Mouse (Mus musculus): ENCODE results near the gene Gm20388. TPM values are rescaled to one million over a fixed set of nuclear protein-coding genes. Genes with fewer than 3 reads are reported as not detected.

Gene Gm20388
- polyA plus RNA-seq, 1 experiment, result 18.7 TPM

GRCm38 (mm10) chr8:122452154-122452553, 2541.5 kb downstream of the Gm20388 start:
- Histone ChIP-seq H3K4me3 (replicated peaks; ENCODE audit: insufficient read depth, low read depth, low read length) (no peak overlapping the region), H3K4me1 (ENCODE audit: control insufficient read depth, insufficient read depth, low read length) (no peaks in the 10 kb centered on the region), H3K27ac (ENCODE audit: insufficient read depth, low read length) (no peak overlapping the region), H3K27me3 (ENCODE audit: control insufficient read depth, insufficient read depth, low read length) (no peaks in the 10 kb centered on the region)
- no peak for TF ChIP-seq POLR2A (IDR thresholded peaks at IDR 0.05; ENCODE audit: borderline replicate concordance, insufficient read depth, low read length)
- TF ChIP-seq CTCF (IDR thresholded peaks at IDR 0.05; ENCODE audit: borderline replicate concordance, insufficient read depth, low read depth, low read length), result no peak
- DNase-seq, result no peak
- 87% methylated on average over 10 of the region's 10 CpGs for WGBS

- Histone ChIP-seq H3K4me3 (replicated peaks; ENCODE audit: insufficient read depth, low read depth, low read length) (no peak overlapping the region), H3K27me3 (ENCODE audit: control insufficient read depth, insufficient read depth, low read length) (no peaks in the 10 kb centered on the region), H3K27ac (ENCODE audit: insufficient read depth, low read length) (no peak overlapping the region), H3K4me1 (ENCODE audit: control insufficient read depth, insufficient read depth, low read length) (no peaks in the 10 kb centered on the region)
- DNase-seq, result no peak
- TF ChIP-seq CTCF (IDR thresholded peaks at IDR 0.05; ENCODE audit: borderline replicate concordance, insufficient read depth, low read depth, low read length), result no peak
- TF ChIP-seq POLR2A (IDR thresholded peaks at IDR 0.05; ENCODE audit: borderline replicate concordance, insufficient read depth, low read length), result no peak
- WGBS, result 43% methylated on average over 6 of the region's 6 CpGs
Measured at GRCm38 (mm10) chr8:122454409-122454808, 2543.8 kb downstream of the Gm20388 start.

- no peak overlapping the region for H3K27ac ChIP-seq (ENCODE audit: insufficient read depth, low read length)
- peaks cover 5% of the 10 kb centered on the region; the same call in 1 of the 2 replicates for H3K4me1 ChIP-seq (ENCODE audit: control insufficient read depth, insufficient read depth, low read length)
- 73% methylated on average over 11 of the region's 11 CpGs for WGBS
- TF ChIP-seq CTCF (IDR thresholded peaks at IDR 0.05; ENCODE audit: borderline replicate concordance, insufficient read depth, low read depth, low read length) (no peak), POLR2A (IDR thresholded peaks at IDR 0.05; ENCODE audit: borderline replicate concordance, insufficient read depth, low read length) (no peak)
- no peaks in the 10 kb centered on the region for H3K27me3 ChIP-seq (ENCODE audit: control insufficient read depth, insufficient read depth, low read length)
- no peak overlapping the region for H3K4me3 ChIP-seq (replicated peaks; ENCODE audit: insufficient read depth, low read depth, low read length)
- no peak for DNase-seq
Measured at GRCm38 (mm10) chr8:122457171-122457570, 2546.5 kb downstream of the Gm20388 start.

GRCm38 (mm10) chr8:122459218-122459900, 2548.7 kb downstream of the Gm20388 start:
- H3K4me1 ChIP-seq (ENCODE audit: control insufficient read depth, insufficient read depth, low read length), result peaks cover 5% of the 10 kb centered on the region; the same call in 1 of the 2 replicates
- H3K27me3 ChIP-seq (ENCODE audit: control insufficient read depth, insufficient read depth, low read length), result no peaks in the 10 kb centered on the region
- no peak for DNase-seq
- TF ChIP-seq CTCF (IDR thresholded peaks at IDR 0.05; ENCODE audit: borderline replicate concordance, insufficient read depth, low read depth, low read length), result peak; percentile 24; the same call in 1 of the 2 replicates
- TF ChIP-seq POLR2A (IDR thresholded peaks at IDR 0.05; ENCODE audit: borderline replicate concordance, insufficient read depth, low read length), result no peak
- no peak overlapping the region for H3K27ac ChIP-seq (ENCODE audit: insufficient read depth, low read length)
- H3K4me3 ChIP-seq (replicated peaks; ENCODE audit: insufficient read depth, low read depth, low read length), result no peak overlapping the region
- WGBS, result 55% methylated on average over 6 of the region's 6 CpGs

GRCm38 (mm10) chr8:122459990-122460389, 2549.3 kb downstream of the Gm20388 start:
- Histone ChIP-seq H3K4me1 (ENCODE audit: control insufficient read depth, insufficient read depth, low read length) (peaks cover 5% of the 10 kb centered on the region; the same call in 1 of the 2 replicates), H3K27me3 (ENCODE audit: control insufficient read depth, insufficient read depth, low read length) (no peaks in the 10 kb centered on the region), H3K27ac (ENCODE audit: insufficient read depth, low read length) (no peak overlapping the region), H3K4me3 (replicated peaks; ENCODE audit: insufficient read depth, low read depth, low read length) (peak overlapping the region; percentile 42)
- DNase-seq, result no peak
- TF ChIP-seq CTCF (IDR thresholded peaks at IDR 0.05; ENCODE audit: borderline replicate concordance, insufficient read depth, low read depth, low read length) (no peak), POLR2A (IDR thresholded peaks at IDR 0.05; ENCODE audit: borderline replicate concordance, insufficient read depth, low read length) (no peak)
- WGBS, result 22% methylated on average over 7 of the region's 7 CpGs

- DNase-seq, result peak; percentile 72 to 78
- 5% methylated on average over 56 of the region's 56 CpGs for whole genome bisulfite sequencing
- Histone ChIP-seq H3K4me3 (replicated peaks; ENCODE audit: insufficient read depth, low read depth, low read length) (peak within 1 kb of the TSS; percentile 45), H3K27me3 (ENCODE audit: control insufficient read depth, insufficient read depth, low read length) (no peaks in the 10 kb centered on the region), H3K4me1 (ENCODE audit: control insufficient read depth, insufficient read depth, low read length) (peaks cover 5% of the 10 kb centered on the region; the same call in 1 of the 2 replicates), H3K27ac (ENCODE audit: insufficient read depth, low read length) (no peak within 1 kb of the TSS)
- TF ChIP-seq CTCF (IDR thresholded peaks at IDR 0.05; ENCODE audit: borderline replicate concordance, insufficient read depth, low read depth, low read length) (no peak), POLR2A (IDR thresholded peaks at IDR 0.05; ENCODE audit: borderline replicate concordance, insufficient read depth, low read length) (no peak; the same call in 1 of the 2 replicates)
Measured at GRCm38 (mm10) chr8:122460524-122461472, 2550.2 kb downstream of the Gm20388 start, which contains the start of gene Snai3. Gene Snai3, minus strand, starts transcription at chr8:122460733.

GRCm38 (mm10) chr8:122461473-122462148, 2551.0 kb downstream of the Gm20388 start:
- TF ChIP-seq CTCF (IDR thresholded peaks at IDR 0.05; ENCODE audit: borderline replicate concordance, insufficient read depth, low read depth, low read length) (no peak), POLR2A (IDR thresholded peaks at IDR 0.05; ENCODE audit: borderline replicate concordance, insufficient read depth, low read length) (no peak)
- Histone ChIP-seq H3K27me3 (ENCODE audit: control insufficient read depth, insufficient read depth, low read length) (no peaks in the 10 kb centered on the region), H3K4me1 (ENCODE audit: control insufficient read depth, insufficient read depth, low read length) (peaks cover 5% of the 10 kb centered on the region; the same call in 1 of the 2 replicates), H3K4me3 (replicated peaks; ENCODE audit: insufficient read depth, low read depth, low read length) (no peak overlapping the region), H3K27ac (ENCODE audit: insufficient read depth, low read length) (no peak overlapping the region)
- no peak for DNase-seq
- WGBS, result 64% methylated on average over 11 of the region's 11 CpGs
